Mouse (Mus musculus) heart, adult 2 months (tissue): Measurements from ENCODE around the gene Ak7. TPM values are rescaled to one million over a fixed set of nuclear protein-coding genes. Genes with fewer than 3 reads are reported as not detected.

Source experiments
- DNase-seq, 2 experiments: peaks; one replicate each; pipeline ENCODE4 v3.0.0; 2021
- H3K27ac ChIP-seq: fragments of 200-600 bp; 2 replicates; pipeline ENCODE4 v1.8.1; 2022
- H3K27me3 ChIP-seq: fragments of 200-500 bp; 2 replicates; pipeline ENCODE4 v1.6.1; 2012; ENCODE audit warnings: mild to moderate bottlenecking, low read length, inconsistent platforms, mixed read lengths; ENCODE audit not compliant: control insufficient read depth, insufficient read depth
- H3K36me3 ChIP-seq: fragments of 200-500 bp; 2 replicates; pipeline ENCODE4 v1.6.1; 2012; ENCODE audit warnings: low read length, inconsistent platforms; ENCODE audit not compliant: control insufficient read depth, insufficient read depth
- H3K4me1 ChIP-seq: fragments of 200-500 bp; 2 replicates; pipeline ENCODE4 v1.6.1; 2011; ENCODE audit warnings: low read length; ENCODE audit not compliant: control insufficient read depth, insufficient read depth
- H3K4me3 ChIP-seq: fragments of 200-600 bp; 2 replicates; pipeline ENCODE4 v1.8.1; 2022
- H3K79me2 ChIP-seq: fragments of 200-500 bp; replicated peaks from 2 replicates; pipeline ENCODE4 v1.6.1; 2012; ENCODE audit warnings: mild to moderate bottlenecking, inconsistent platforms, low read length, moderate library complexity, mixed read lengths; ENCODE audit not compliant: control insufficient read depth, insufficient read depth
- H3K9ac ChIP-seq: fragments of 200-500 bp; 2 replicates; pipeline ENCODE4 v1.6.1; 2012; ENCODE audit warnings: low read depth, mild to moderate bottlenecking, control low read depth, inconsistent platforms, low read length, mixed read lengths
- CTCF ChIP-seq: fragments of 200-600 bp; IDR thresholded peaks from 2 replicates; pipeline ENCODE4 v1.8.1; 2022; ENCODE audit warnings: antibody characterized with exemption, mild to moderate bottlenecking, moderate library complexity
- EP300 ChIP-seq: fragments of 200-500 bp; IDR thresholded peaks from 2 replicates; pipeline ENCODE4 v1.6.1; 2011; ENCODE audit warnings: low read depth, low read length, control low read depth; ENCODE audit not compliant: insufficient read depth
- POLR2A ChIP-seq: fragments of 200-500 bp; IDR thresholded peaks from 2 replicates; pipeline ENCODE4 v1.6.1; 2011; ENCODE audit warnings: mild to moderate bottlenecking, low read depth, low read length, control low read depth; ENCODE audit not compliant: insufficient read depth
- WGBS: fragments of 180-500 bp; shearing (Covaris S2); methylation state at CpG from one replicate; pipeline ENCODE4 v1.1.7; 2018; 5-methylcytosine and 5-hydroxymethylcytosine counted together
- intact Hi-C: fragments of 180-260 bp; cut with DNase I; formaldehyde crosslinking; loops from one replicate; pipeline ENCODE4 v1.15.1; 2025
- polyA plus RNA-seq: library from polyadenylated mRNA; depleted of rRNA; stranded (reverse); fragments of >200 nt; gene quantifications from 2 replicates; pipeline ENCODE4 v1.2.3, GENCODE M21; 2012
- total RNA-seq, 2 experiments: library from RNA; stranded (reverse); gene quantifications; 2 replicates each; pipeline ENCODE4 v1.2.3; 2021

Gene Ak7
- total and polyA plus RNA-seq, 3 experiments = 0.61 TPM; not detected in 2

- H3K27ac ChIP-seq = peak within 1 kb of the TSS; percentile 95
- peaks cover 3% of the 10 kb centered on the region for H3K4me1 ChIP-seq
- peaks cover 5% of the 10 kb centered on the region for H3K36me3 ChIP-seq
- H3K9ac ChIP-seq = peak within 1 kb of the TSS; percentile 96
- under 1% methylated on average over 72 of the region's 73 CpGs for WGBS
- TF ChIP-seq EP300 (0 out of 2 replicates have a peak, but pooled peaks have one; percentile 40), POLR2A (peak; percentile 70), CTCF (no peak)
- DNase-seq = peak; percentile 94 to 96
- peaks cover 7% of the 10 kb centered on the region for H3K79me2 ChIP-seq
- H3K27me3 ChIP-seq = no peaks in the 10 kb centered on the region
- H3K4me3 ChIP-seq = peak within 1 kb of the TSS; percentile 91
- intact Hi-C loops = loop anchor here (2.0 kb wide), 1 partner anchor 100 kb away; the partner anchor contains the start of gene Papola
These were observed 20.6 kb upstream of the Ak7 start, which contains the start of gene Atg2b for GRCm38 (mm10) chr12:105685001-105685691. Gene Atg2b, minus strand, starts transcription at chr12:105685211.

- Histone ChIP-seq H3K36me3 (peaks cover 5% of the 10 kb centered on the region), H3K27me3 (no peaks in the 10 kb centered on the region), H3K4me1 (peaks cover 3% of the 10 kb centered on the region), H3K9ac (no peak overlapping the region), H3K27ac (no peak overlapping the region), H3K4me3 (no peak overlapping the region), H3K79me2 (peaks cover 7% of the 10 kb centered on the region; the same call in 1 of the 2 replicates)
- DNase-seq = no peak
- intact Hi-C loops = no loop called here
- WGBS = 83% methylated on average over 3 of the region's 3 CpGs
- TF ChIP-seq EP300 (no peak), POLR2A (no peak), CTCF (no peak)
These were observed 19.0 kb upstream of the Ak7 start for GRCm38 (mm10) chr12:105686791-105687190.

- Histone ChIP-seq H3K27ac (no peak overlapping the region), H3K27me3 (no peaks in the 10 kb centered on the region), H3K9ac (no peak overlapping the region), H3K4me3 (no peak overlapping the region), H3K79me2 (peaks cover 7% of the 10 kb centered on the region; the same call in 1 of the 2 replicates), H3K4me1 (peaks cover 3% of the 10 kb centered on the region), H3K36me3 (peaks cover 5% of the 10 kb centered on the region)
- no peak for DNase-seq
- 80% methylated on average over 4 of the region's 4 CpGs for WGBS
- intact Hi-C loops = no loop called here
- TF ChIP-seq CTCF (no peak), POLR2A (no peak), EP300 (no peak)
These were observed 18.4 kb upstream of the Ak7 start for GRCm38 (mm10) chr12:105687416-105687815.

GRCm38 (mm10) chr12:105688546-105688945 is 17.2 kb upstream of the Ak7 start:
- DNase-seq = no peak
- no peak overlapping the region for H3K27ac ChIP-seq
- 86% methylated on average over 3 of the region's 4 CpGs for WGBS

GRCm38 (mm10) chr12:105689435-105689834 is 16.3 kb upstream of the Ak7 start:
- Histone ChIP-seq H3K36me3 (no peaks in the 10 kb centered on the region), H3K27me3 (no peaks in the 10 kb centered on the region), H3K4me1 (no peaks in the 10 kb centered on the region; the same call in none of the 2 replicates), H3K4me3 (no peak overlapping the region), H3K9ac (no peak overlapping the region), H3K27ac (no peak overlapping the region), H3K79me2 (peaks cover 6% of the 10 kb centered on the region)
- 87% methylated on average over 13 of the region's 13 CpGs for WGBS
- no peak for TF ChIP-seq EP300
- no peak for TF ChIP-seq CTCF
- TF ChIP-seq POLR2A = no peak
- no peak for DNase-seq
- intact Hi-C loops = no loop called here

More at GRCm38 (mm10) chr12:105688546-105688945, 17.2 kb upstream of the Ak7 start:
- Histone ChIP-seq H3K9ac (no peak overlapping the region), H3K36me3 (peaks cover 2% of the 10 kb centered on the region), H3K27me3 (no peaks in the 10 kb centered on the region), H3K79me2 (peaks cover 4% of the 10 kb centered on the region; the same call in 1 of the 2 replicates), H3K4me1 (peaks cover 1% of the 10 kb centered on the region), H3K4me3 (no peak overlapping the region)
- intact Hi-C loops = no loop called here
- TF ChIP-seq POLR2A (no peak), CTCF (no peak), EP300 (no peak)

- Histone ChIP-seq H3K27ac (no peak overlapping the region), H3K27me3 (no peaks in the 10 kb centered on the region), H3K9ac (no peak overlapping the region), H3K79me2 (peaks cover 6% of the 10 kb centered on the region), H3K4me1 (no peaks in the 10 kb centered on the region), H3K4me3 (no peak overlapping the region), H3K36me3 (no peaks in the 10 kb centered on the region)
- peak in 1 of 2 experiments; percentile 15 for DNase-seq
- no peak for TF ChIP-seq POLR2A
- TF ChIP-seq CTCF = no peak
- TF ChIP-seq EP300 = no peak
- intact Hi-C loops = no loop called here
- 88% methylated on average over 2 of the region's 2 CpGs for WGBS
These were observed 11.8 kb upstream of the Ak7 start for GRCm38 (mm10) chr12:105694021-105694420.
